Mouse (Mus musculus) cerebellum, adult 11-12 months (tissue): ENCODE data around the gene Tmem82.
"Not testable (repeated sequence)": the region's sequence is repeated elsewhere in the genome, so short reads cannot be mapped to it uniquely, and the experiment has no call there.

Source experiments
- DNase-seq: peaks from one replicate; pipeline ENCODE4 v3.0.0; 2022

The Tmem82 gene

GRCm38 (mm10) chr4:141573359-141573966, 45.0 kb downstream of the Tmem82 start:
- DNase-seq: no peak

GRCm38 (mm10) chr4:141572668-141573358, 45.6 kb downstream of the Tmem82 start:
- no peak for DNase-seq

GRCm38 (mm10) chr4:141571934-141572333, 46.5 kb downstream of the Tmem82 start:
- no peak for DNase-seq

- no peak for DNase-seq
Measured at GRCm38 (mm10) chr4:141571337-141571739, 47.1 kb downstream of the Tmem82 start.

- no peak for DNase-seq
Measured at GRCm38 (mm10) chr4:141570821-141571220, 47.6 kb downstream of the Tmem82 start.

- no peak for DNase-seq
Measured at GRCm38 (mm10) chr4:141570004-141570403, 48.4 kb downstream of the Tmem82 start.

- no peak for DNase-seq
Measured at GRCm38 (mm10) chr4:141568966-141569365, 49.5 kb downstream of the Tmem82 start.

- DNase-seq: not testable (repeated sequence)
Measured at GRCm38 (mm10) chr4:141567174-141567573, 51.3 kb downstream of the Tmem82 start.

GRCm38 (mm10) chr4:141566187-141566586, 52.2 kb downstream of the Tmem82 start:
- DNase-seq: no peak

GRCm38 (mm10) chr4:141565325-141565724, 53.1 kb downstream of the Tmem82 start:
- DNase-seq: no peak

- no peak for DNase-seq
Measured at GRCm38 (mm10) chr4:141564660-141565059, 53.8 kb downstream of the Tmem82 start.

GRCm38 (mm10) chr4:141564209-141564608, 54.2 kb downstream of the Tmem82 start:
- no peak for DNase-seq
